In the genomic region with DNA sequence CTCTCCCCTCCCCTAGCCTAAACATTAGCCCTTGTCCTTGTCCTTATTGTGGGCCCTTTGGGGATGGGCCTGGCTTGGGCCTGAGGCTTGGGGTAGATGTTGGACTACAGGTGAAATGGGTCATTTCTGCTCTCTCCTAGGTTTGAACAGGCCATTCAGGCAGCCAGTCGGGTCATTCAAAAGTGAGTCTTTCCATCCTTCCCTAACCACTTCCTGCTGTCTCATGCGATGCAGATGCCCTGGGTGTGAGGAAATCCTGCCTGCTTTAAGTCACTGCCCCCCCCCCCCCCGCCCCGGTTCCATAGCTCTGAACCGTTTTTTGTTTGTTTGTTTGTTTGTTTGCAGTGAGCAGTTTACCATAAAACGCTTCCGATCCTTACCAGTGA, we compare ENCODE assay signal across 9 mouse cellular contexts. TPM values are rescaled to one million over a fixed set of nuclear protein-coding genes. Genes with fewer than 3 reads are reported as not detected.
DNase-seq lines count a peak whose midpoint lies in the region; ATAC-seq and TF ChIP-seq lines count a peak whose summit lies in the region.
"Had no signal": no experiment of that assay in that cellular context is flagged by ENCODE, and none has a peak within 500 bp of the region (broad histone marks: within the 10 kb centered on the region; RNA-seq: fewer than 3 reads in every experiment).

No protein-coding gene starts in this region.

- no peak for TF ChIP-seq POLR2A in bone marrow, adult 2 months (IDR thresholded peaks at IDR 0.05; ENCODE audit: borderline replicate concordance, control insufficient read depth, low read depth, low read length)

- H3K4me3 ChIP-seq in liver, embryonic 12.5 days = 0 out of 2 replicates have a peak overlapping the region, but pooled peaks have one; percentile 90
- no peak overlapping the region for H3K4me3 ChIP-seq in bone marrow, adult 2 months (replicated peaks; ENCODE audit: control insufficient read depth, low read depth, low read length)
- no peak overlapping the region for H3K4me3 ChIP-seq in hindbrain, embryonic 16.5 days (ENCODE audit: low read length)

- H3K4me1 ChIP-seq in liver, embryonic 12.5 days = peaks cover 49% of the 10 kb centered on the region
- peaks cover 7% of the 10 kb centered on the region for H3K4me1 ChIP-seq in bone marrow, adult 2 months (ENCODE audit: control insufficient read depth, insufficient read depth, low read length)
- H3K4me1 ChIP-seq in hindbrain, embryonic 16.5 days (ENCODE audit: control insufficient read depth, insufficient read depth, low read depth, low read length) = peaks cover 25% of the 10 kb centered on the region

- H3K4me2 ChIP-seq in liver, embryonic 12.5 days = peak overlapping the region; percentile 91
- no peak overlapping the region for H3K4me2 ChIP-seq in hindbrain, embryonic 16.5 days (ENCODE audit: low read length)

- H3K27ac ChIP-seq in liver, embryonic 12.5 days = peak overlapping the region; percentile 94
- H3K27ac ChIP-seq in bone marrow, adult 2 months (ENCODE audit: control insufficient read depth, insufficient read depth, low read depth, low read length, poor library complexity) = peak overlapping the region; percentile 62
- H3K27ac ChIP-seq in hindbrain, embryonic 16.5 days (ENCODE audit: low read depth, low read length) = peak overlapping the region; percentile 7; the same call in 1 of the 2 replicates

- WGBS in liver, embryonic 12.5 days (ENCODE audit: insufficient replicate concordance) = 73% methylated on average over 7 of the region's 7 CpGs
- WGBS in bone marrow, adult 2 months = 49% methylated on average over 7 of the region's 7 CpGs
- WGBS in hindbrain, embryonic 16.5 days = 64% methylated on average over 7 of the region's 7 CpGs

- ATAC-seq in liver, embryonic 12.5 days = no peak
- no peak for ATAC-seq in hindbrain, embryonic 16.5 days

- H3K9me3 ChIP-seq in liver, embryonic 12.5 days (replicated peaks) = no peaks in the 10 kb centered on the region
- H3K9me3 ChIP-seq in hindbrain, embryonic 16.5 days (ENCODE audit: control insufficient read depth, low read length) = no peaks in the 10 kb centered on the region

- peaks cover 79% of the 10 kb centered on the region for H3K36me3 ChIP-seq in liver, embryonic 12.5 days
- peaks cover 8% of the 10 kb centered on the region; the same call in 1 of the 2 replicates for H3K36me3 ChIP-seq in hindbrain, embryonic 16.5 days (ENCODE audit: control insufficient read depth, insufficient read depth, low read length)

- TF ChIP-seq CTCF in bone marrow, adult 2 months (IDR thresholded peaks at IDR 0.05; ENCODE audit: control insufficient read depth, insufficient read depth, low read length) = no peak

- DNase-seq in liver = no peak
- peak; percentile 37 for DNase-seq in naive thymus-derived CD4-positive, alpha-beta T cell, adult 2 months (ENCODE audit: low read depth)
- no peak for DNase-seq in layer of hippocampus, adult 11-12 months (ENCODE audit: low spot score)
- no peak for DNase-seq in layer of hippocampus, postnatal 14 days (ENCODE audit: low spot score in 2 of 2)
- no peak for DNase-seq in heart, postnatal 36 days
- DNase-seq: lung, adult 18-20 months had no signal

- intact Hi-C loops in heart, postnatal 36 days (cut with DNase I) = no loop called here

- H3K27me3 ChIP-seq in liver, embryonic 12.5 days (replicated peaks) = no peaks in the 10 kb centered on the region
- no peaks in the 10 kb centered on the region for H3K27me3 ChIP-seq in hindbrain, embryonic 16.5 days (replicated peaks; ENCODE audit: control insufficient read depth, insufficient read depth, low read length)

- no peak overlapping the region for H3K9ac ChIP-seq in liver, embryonic 12.5 days
- no peak overlapping the region for H3K9ac ChIP-seq in hindbrain, embryonic 16.5 days (ENCODE audit: low read depth, low read length)

RNA-seq across cellular contexts. Expression of a gene that starts 3.9 kb away (rescaled TPM):
- polyA plus RNA-seq in liver, embryonic 12.5 days (2016; fragmentation: Nextera tagmentation; extraction: Ambion mirVana) = 1.0 and 1.1 TPM in 2 replicates
- polyA plus RNA-seq in bone marrow, adult 2 months (2011; ENCODE audit: insufficient read depth, insufficient read length, low replicate concordance, missing spikeins) = 9.8 and 12.5 TPM in 2 replicates
- polyA plus RNA-seq in hindbrain, embryonic 16.5 days (2015; fragmentation: Nextera tagmentation; extraction: Ambion mirVana) = 8.0 and 9.8 TPM in 2 replicates
- 10 to 100 TPM; 16.2 to 18.0 TPM for total RNA-seq in layer of hippocampus, postnatal 14 days (2021)
- 1 to 10 TPM; 5.7 to 6.2 TPM for total RNA-seq in heart, postnatal 36 days (2021)

RNA-seq across cellular contexts. Expression of a gene that starts 4.2 kb away (rescaled TPM):
- 172 and 182 TPM in 2 replicates for polyA plus RNA-seq in liver, embryonic 12.5 days (2016; fragmentation: Nextera tagmentation; extraction: Ambion mirVana)
- 179 and 183 TPM in 2 replicates for polyA plus RNA-seq in bone marrow, adult 2 months (2011; ENCODE audit: insufficient read depth, insufficient read length, low replicate concordance, missing spikeins)
- polyA plus RNA-seq in hindbrain, embryonic 16.5 days (2015; fragmentation: Nextera tagmentation; extraction: Ambion mirVana) = 22.8 and 29.6 TPM in 2 replicates
- 10 to 100 TPM; 17.3 to 20.8 TPM for total RNA-seq in layer of hippocampus, postnatal 14 days (2021)
- total RNA-seq in heart, postnatal 36 days (2021) = 1 to 10 TPM; 6.1 to 7.0 TPM

RNA-seq across cellular contexts. Expression of a gene that starts 11.1 kb away (rescaled TPM):
- 5.9 and 6.5 TPM in 2 replicates for polyA plus RNA-seq in liver, embryonic 12.5 days (2016; fragmentation: Nextera tagmentation; extraction: Ambion mirVana)
- polyA plus RNA-seq in bone marrow, adult 2 months (2011; ENCODE audit: insufficient read depth, insufficient read length, low replicate concordance, missing spikeins) = 22.6 and 28.5 TPM in 2 replicates
- polyA plus RNA-seq in hindbrain, embryonic 16.5 days (2015; fragmentation: Nextera tagmentation; extraction: Ambion mirVana) = 11.1 and 11.3 TPM in 2 replicates
- total RNA-seq in layer of hippocampus, postnatal 14 days (2021) = 100 to 1,000 TPM; 102 to 109 TPM
- 10 to 100 TPM; 85.1 to 86.2 TPM for total RNA-seq in heart, postnatal 36 days (2021)

RNA-seq across cellular contexts. Expression of a gene that starts 15.9 kb away (rescaled TPM):
- 16.4 and 17.0 TPM in 2 replicates for polyA plus RNA-seq in liver, embryonic 12.5 days (2016; fragmentation: Nextera tagmentation; extraction: Ambion mirVana)
- polyA plus RNA-seq in bone marrow, adult 2 months (2011; ENCODE audit: insufficient read depth, insufficient read length, low replicate concordance, missing spikeins) = 12.1 and 14.5 TPM in 2 replicates
- polyA plus RNA-seq in hindbrain, embryonic 16.5 days (2015; fragmentation: Nextera tagmentation; extraction: Ambion mirVana) = 35.2 and 36.1 TPM in 2 replicates
- 10 to 100 TPM; 25.4 to 26.2 TPM for total RNA-seq in layer of hippocampus, postnatal 14 days (2021)
- total RNA-seq in heart, postnatal 36 days (2021) = 10 to 100 TPM; 31.5 to 36.5 TPM

RNA-seq across cellular contexts. Expression of a gene that starts 31.1 kb away (rescaled TPM):
- 131 and 141 TPM in 2 replicates for polyA plus RNA-seq in liver, embryonic 12.5 days (2016; fragmentation: Nextera tagmentation; extraction: Ambion mirVana)
- 46.9 and 57.6 TPM in 2 replicates for polyA plus RNA-seq in bone marrow, adult 2 months (2011; ENCODE audit: insufficient read depth, insufficient read length, low replicate concordance, missing spikeins)
- polyA plus RNA-seq in hindbrain, embryonic 16.5 days (2015; fragmentation: Nextera tagmentation; extraction: Ambion mirVana) = 86.6 and 92.7 TPM in 2 replicates
- 10 to 100 TPM; 64.5 to 64.6 TPM for total RNA-seq in layer of hippocampus, postnatal 14 days (2021)
- total RNA-seq in heart, postnatal 36 days (2021) = 10 to 100 TPM in 1 of 2 experiments, 1 to 10 TPM in 1; 9.7 to 12.8 TPM

Comparison
In these comparisons a context has a peak if more than half of its experiments do, and no peak if none do; other contexts are left out.
1. H3K27ac ChIP-seq: peak in every context shown above with its lines; median percentile 94 in liver, embryonic 12.5 days; 62 in bone marrow, adult 2 months; 7 in hindbrain, embryonic 16.5 days.